ENCODE assay signal across 19 mouse cellular contexts in the genomic region with DNA sequence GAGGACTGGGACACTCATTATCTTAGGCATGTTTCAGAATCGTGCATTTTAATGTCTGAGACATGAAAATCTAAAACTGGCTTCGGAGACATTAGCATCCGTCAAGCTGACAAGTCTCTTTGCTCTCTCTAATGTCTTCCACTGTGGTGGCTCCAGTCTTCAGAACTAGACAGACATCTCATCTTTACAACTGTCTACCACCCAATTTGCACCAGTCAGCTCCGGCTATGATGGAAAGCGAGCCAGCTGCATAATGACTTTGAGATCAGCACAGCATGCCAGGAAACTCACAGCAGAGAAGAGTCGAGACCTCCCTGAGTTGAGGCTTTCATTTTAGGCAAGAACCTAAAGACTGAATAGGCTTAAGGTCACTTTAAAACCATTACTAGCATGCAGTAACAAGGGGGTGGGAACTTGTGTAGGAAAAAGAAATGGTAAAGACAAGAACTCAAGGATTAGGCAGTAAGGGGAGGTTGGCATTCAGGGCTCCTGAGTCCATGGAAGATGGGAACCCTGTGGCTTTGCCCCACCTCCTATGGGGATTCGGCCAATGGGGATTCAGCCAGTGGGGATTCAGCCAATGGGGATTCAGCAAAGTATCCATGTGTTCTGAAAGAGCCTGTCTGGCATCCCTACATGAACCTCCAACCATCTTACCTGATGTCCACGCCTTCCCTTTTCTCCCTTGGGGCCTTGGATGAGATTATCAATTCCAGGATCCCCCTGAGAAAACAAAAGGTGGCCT. TPM values are rescaled to one million over a fixed set of nuclear protein-coding genes. Genes with fewer than 3 reads are reported as not detected.
DNase-seq lines count a peak whose midpoint lies in the region; ATAC-seq and TF ChIP-seq lines count a peak whose summit lies in the region.
"Had no signal": no experiment of that assay in that cellular context is flagged by ENCODE, and none has a peak within 500 bp of the region (broad histone marks: within the 10 kb centered on the region; RNA-seq: fewer than 3 reads in every experiment).

No protein-coding gene starts in this region.

- intact Hi-C loops in left cerebral cortex, adult 2 months (cut with DNase I) = loop anchor here (2.0 to 5.0 kb wide), 4 partner anchors 72 to 543 kb away; no protein-coding TSS in a partner anchor

- no peaks in the 10 kb centered on the region for H3K9me3 ChIP-seq in midbrain, embryonic 14.5 days (ENCODE audit: control insufficient read depth, low read length)
- H3K9me3 ChIP-seq: forebrain, embryonic 13.5 days; liver, embryonic 12.5 days; midbrain, embryonic 12.5 days had no signal

- no peak overlapping the region for H3K4me3 ChIP-seq in left cerebral cortex, adult 2 months
- no peak overlapping the region for H3K4me3 ChIP-seq in midbrain, embryonic 14.5 days (replicated peaks; ENCODE audit: low read depth, low read length)
- H3K4me3 ChIP-seq: forebrain, embryonic 13.5 days; liver, embryonic 12.5 days; midbrain, embryonic 12.5 days had no signal

- 79% methylated on average over 8 of the region's 8 CpGs for WGBS in midbrain, embryonic 14.5 days

- peak overlapping the region; percentile 86; the same call in 1 of the 2 replicates for H3K27ac ChIP-seq in left cerebral cortex, adult 2 months
- H3K27ac ChIP-seq in midbrain, embryonic 14.5 days (replicated peaks; ENCODE audit: low read depth, low read length) = no peak overlapping the region
- H3K27ac ChIP-seq: forebrain, embryonic 13.5 days; liver, embryonic 12.5 days; midbrain, embryonic 12.5 days had no signal

- no peak overlapping the region for H3K9ac ChIP-seq in midbrain, embryonic 14.5 days (replicated peaks; ENCODE audit: low read length)
- H3K9ac ChIP-seq: forebrain, embryonic 13.5 days; liver, embryonic 12.5 days; midbrain, embryonic 12.5 days had no signal

- no peaks in the 10 kb centered on the region for H3K4me1 ChIP-seq in midbrain, embryonic 14.5 days (ENCODE audit: control insufficient read depth, insufficient read depth, low read length)
- H3K4me1 ChIP-seq: forebrain, embryonic 13.5 days; liver, embryonic 12.5 days had no signal

- no peaks in the 10 kb centered on the region for H3K27me3 ChIP-seq in midbrain, embryonic 14.5 days (ENCODE audit: control insufficient read depth, insufficient read depth, low read length)
- H3K27me3 ChIP-seq: forebrain, embryonic 13.5 days; liver, embryonic 12.5 days; midbrain, embryonic 12.5 days had no signal

- no peak for TF ChIP-seq CTCF in left cerebral cortex, adult 2 months (IDR thresholded peaks at IDR 0.05)

- DNase-seq in embryo, embryonic 11 days = peak; percentile 16
- no peak for DNase-seq in embryo, embryonic 9.5 days (ENCODE audit: extremely low spot score)
- no peak for DNase-seq in left cerebral cortex, adult 2 months (ENCODE audit: extremely low spot score in 1 of 2, low spot score in 2 of 2)
- DNase-seq in left cerebral cortex, adult 9 months (ENCODE audit: low spot score in 2 of 2) = no peak
- peak; percentile 21 for DNase-seq in retina, postnatal 1 day
- DNase-seq in retina, embryonic 14.5 days (ENCODE audit: low spot score) = no peak
- DNase-seq in ZHBTc4 (ENCODE audit: low read depth, low spot score) = peak; percentile 68
- no peak for DNase-seq in midbrain, embryonic 14.5 days
- DNase-seq: B cell, adult 2 months; cerebellum, adult 18-20 months; kidney, adult 9 months; thymus, postnatal 25 days had no signal

- no peak for ATAC-seq in midbrain, embryonic 14.5 days (ENCODE audit: low FRiP score, low TSS enrichment)
- ATAC-seq: liver, embryonic 12.5 days had no signal

- H3K4me2 ChIP-seq in midbrain, embryonic 14.5 days (ENCODE audit: low read length) = no peak overlapping the region
- H3K4me2 ChIP-seq: forebrain, embryonic 13.5 days; liver, embryonic 12.5 days; midbrain, embryonic 12.5 days had no signal

- H3K36me3 ChIP-seq in midbrain, embryonic 14.5 days (ENCODE audit: control insufficient read depth, insufficient read depth, low read length) = no peaks in the 10 kb centered on the region
- H3K36me3 ChIP-seq: liver, embryonic 12.5 days; midbrain, embryonic 12.5 days had no signal

RNA-seq across cellular contexts. Expression of a gene that starts 56.5 kb away (rescaled TPM):
- total RNA-seq in left cerebral cortex, adult 2 months (2021) = 1 to 10 TPM; 1.5 to 2.2 TPM
- polyA plus RNA-seq in midbrain, embryonic 14.5 days (2014; fragmentation: Nextera tagmentation; extraction: Ambion mirVana) = 0.38 and 0.81 TPM in 2 replicates
- total RNA-seq: hematopoietic stem cell, adult 5-6 weeks; neutrophil, adult 5-6 weeks had no signal
- polyA plus RNA-seq: heart, embryonic 14.5 days; limb, embryonic 11.5 days had no signal

Comparison
In these comparisons a context has a peak if more than half of its experiments do, and no peak if none do; other contexts are left out.
1. DNase-seq: peak in embryo, embryonic 11 days (single experiment), retina, postnatal 1 day (single experiment) and ZHBTc4 (single experiment); none in embryo, embryonic 9.5 days (single experiment), left cerebral cortex, adult 2 months (0 of 2), left cerebral cortex, adult 9 months (0 of 2), retina, embryonic 14.5 days (single experiment) and midbrain, embryonic 14.5 days (single experiment).